Mouse (Mus musculus) cerebral cortex, adult 2 months (tissue): Measurements from ENCODE around the gene Zfp334.

Experiments used
- WGBS: fragments of 180-500 bp; shearing (Covaris S2); methylation state at CpG from one replicate; pipeline ENCODE4 v1.1.7; 2018; 5-methylcytosine and 5-hydroxymethylcytosine counted together

Gene Zfp334

DNA sequence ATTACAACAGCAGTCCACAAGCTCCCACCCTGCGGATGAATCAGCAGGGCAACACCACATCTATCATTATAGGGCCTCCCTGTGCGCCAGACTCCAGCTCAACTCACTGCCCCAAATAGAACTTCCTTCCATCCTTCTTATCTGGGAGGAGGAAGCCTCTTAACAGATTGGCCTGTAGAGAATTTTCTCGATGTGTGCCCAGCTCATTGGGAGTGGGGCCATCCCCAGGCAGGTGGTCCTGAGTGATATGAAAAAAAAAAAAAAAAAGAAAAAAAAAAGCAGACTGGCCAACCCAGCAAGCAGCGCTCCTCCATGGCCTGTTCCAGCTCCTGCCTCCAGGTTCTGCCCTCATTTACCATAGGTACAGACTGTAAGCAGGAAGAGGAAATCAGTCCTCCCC is 12.1 kb downstream of the Zfp334 start:
- 55% methylated on average over 4 of the region's 4 CpGs for WGBS

- WGBS = 57% methylated on average over 5 of the region's 5 CpGs
Measured at GRCm38 (mm10) chr2:165375478-165375877, 12.6 kb downstream of the Zfp334 start.

DNA sequence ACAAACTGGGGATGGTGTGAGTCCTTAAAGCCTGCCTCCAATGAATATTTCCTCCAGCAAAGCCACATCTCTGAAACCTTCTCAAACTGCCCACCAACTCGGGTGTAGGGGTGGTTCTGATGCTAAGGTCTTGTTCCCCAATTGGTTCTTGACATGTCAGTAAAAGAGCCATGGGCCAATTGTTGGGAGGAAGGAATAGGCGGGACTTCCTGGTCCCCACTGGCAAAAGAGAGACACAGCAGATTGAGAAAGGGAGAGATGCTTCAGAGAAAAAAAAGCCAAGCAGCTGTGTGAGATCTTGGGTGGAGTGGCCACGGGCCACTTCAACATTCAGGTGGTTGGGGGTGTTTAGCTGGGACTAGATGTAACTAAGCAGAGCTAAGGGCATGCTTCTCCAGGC is 17.0 kb downstream of the Zfp334 start:
- 44% methylated on average over 3 of the region's 3 CpGs for WGBS

DNA sequence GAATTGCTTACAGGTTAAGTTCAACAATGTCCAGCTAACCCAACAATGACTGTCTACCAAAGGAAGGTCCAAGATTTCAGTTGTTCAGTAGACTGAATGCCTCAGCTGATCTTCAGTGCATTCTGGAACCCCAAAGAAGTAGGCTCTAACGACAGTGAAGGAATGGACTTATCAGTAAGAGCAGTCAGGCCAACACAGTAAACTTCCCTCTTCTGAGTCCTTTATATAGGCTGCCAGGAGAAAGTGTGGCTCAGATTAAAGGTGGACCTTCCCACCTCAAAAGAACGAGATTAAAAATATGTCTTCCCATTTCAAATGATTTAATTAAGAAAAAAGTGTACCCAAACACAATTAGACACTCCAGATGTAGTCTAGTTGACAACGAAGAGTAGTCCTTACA is 17.7 kb downstream of the Zfp334 start:
- WGBS = 66% methylated on average over 3 of the region's 3 CpGs

DNA sequence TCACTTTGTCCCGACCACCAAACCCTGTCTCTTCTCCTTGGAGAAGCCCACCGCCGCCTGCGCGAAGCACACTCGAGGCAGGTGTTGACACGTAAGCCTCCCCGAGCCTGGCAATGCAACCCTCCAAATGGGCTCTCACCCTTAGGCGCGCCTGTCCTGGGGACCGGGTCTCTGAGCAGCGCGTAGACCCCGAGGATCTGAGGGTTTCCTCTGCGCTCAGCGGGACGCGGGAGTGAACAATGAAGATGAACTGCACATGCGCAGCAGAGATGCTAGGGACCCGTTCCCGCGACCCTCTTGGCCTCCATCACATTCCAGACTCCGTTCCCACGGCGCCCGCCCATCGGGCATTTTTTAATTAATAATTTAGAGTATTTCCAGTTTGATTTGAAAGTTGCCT is 19.6 kb downstream of the Zfp334 start, which contains the start of gene Zfp663:
TSS of gene Zfp663 (minus strand) at position 234 of the 400 bp plus-strand sequence.
- WGBS = 1% methylated on average over 27 of the region's 27 CpGs

GRCm38 (mm10) chr2:165367868-165368439 is 20.1 kb downstream of the Zfp334 start:
- 4% methylated on average over 12 of the region's 13 CpGs for WGBS

- WGBS = 30% methylated on average over 6 of the region's 8 CpGs
Measured at GRCm38 (mm10) chr2:165367047-165367520, 21.0 kb downstream of the Zfp334 start.

GRCm38 (mm10) chr2:165364334-165365091 is 23.5 kb downstream of the Zfp334 start:
- WGBS = 11% methylated on average over 21 of the region's 21 CpGs

DNA sequence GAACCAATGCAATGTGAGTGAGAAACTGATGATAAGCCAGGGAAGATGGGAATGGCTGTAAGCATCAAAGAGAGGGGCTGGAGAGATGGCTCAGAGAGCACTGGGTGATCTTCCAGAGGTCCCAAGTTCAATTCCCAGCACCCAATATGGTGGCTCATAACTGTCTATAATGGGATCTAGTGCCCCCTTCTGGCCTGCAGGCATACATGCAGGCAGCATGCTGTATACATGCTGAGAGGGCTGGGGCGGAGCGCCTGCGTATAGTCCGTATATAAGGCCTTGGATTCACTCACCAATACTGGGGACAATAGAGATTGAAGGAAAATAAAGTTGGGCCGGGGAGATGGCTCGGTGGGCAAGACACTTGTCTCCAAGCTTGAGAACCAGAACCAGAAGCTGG is 24.8 kb downstream of the Zfp334 start:
- 89% methylated on average over 6 of the region's 6 CpGs for WGBS

DNA sequence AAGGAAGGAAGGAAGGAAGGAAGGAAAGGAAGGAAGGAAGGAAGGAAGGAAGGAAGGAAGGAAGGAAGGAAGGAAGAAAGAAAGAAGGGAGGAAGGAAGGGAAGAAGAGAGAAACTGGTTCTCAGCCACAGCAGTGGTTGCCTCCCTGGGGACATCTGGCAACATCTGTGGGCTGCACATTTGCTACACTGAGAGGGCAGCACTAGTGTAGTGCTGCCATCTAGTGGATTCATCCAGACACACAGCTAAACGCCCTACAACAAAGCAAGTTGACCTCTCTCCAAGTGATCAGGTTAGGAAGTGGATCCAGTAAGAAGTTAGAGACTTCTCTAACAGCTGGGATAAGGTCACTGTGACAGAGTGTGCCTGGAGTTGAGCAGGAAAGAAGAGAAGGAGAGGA is 27.2 kb downstream of the Zfp334 start:
- WGBS = 4% methylated on average over 1 of the region's 1 CpGs

DNA sequence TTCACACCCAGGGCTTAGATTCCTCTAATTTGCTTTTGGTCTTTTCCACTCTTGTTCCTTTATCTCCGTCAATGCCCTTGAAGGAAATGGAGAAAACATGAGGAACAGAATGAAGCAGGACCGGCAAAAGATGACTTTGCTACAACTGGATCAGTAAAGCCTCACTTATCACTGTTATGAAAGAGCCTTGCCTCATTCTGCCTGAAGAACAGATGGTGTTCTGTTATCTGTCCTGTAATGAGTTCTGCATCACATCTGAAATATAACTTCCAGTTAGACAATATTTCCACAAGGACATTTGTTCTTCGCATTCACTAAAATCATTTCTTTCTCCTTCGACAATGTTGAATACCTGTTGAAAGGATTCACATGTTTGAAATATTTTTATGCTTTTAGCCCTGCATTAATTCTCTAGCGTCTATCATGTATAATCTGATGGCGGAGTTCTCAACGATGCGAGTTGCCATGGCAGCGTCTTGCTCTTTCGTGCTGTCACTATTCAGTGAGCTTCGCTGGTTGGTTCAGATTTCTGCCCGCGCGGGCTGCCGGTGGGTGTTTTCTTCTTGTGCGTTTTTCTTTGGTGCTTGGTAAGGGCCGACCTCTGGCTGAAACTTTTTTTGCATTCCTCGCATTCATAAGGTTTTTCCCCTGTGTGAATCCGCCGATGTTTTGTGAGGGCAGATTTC is 36.1 kb downstream of the Zfp334 start:
- WGBS = 52% methylated on average over 20 of the region's 20 CpGs

- WGBS = 15% methylated on average over 8 of the region's 8 CpGs
Measured at GRCm38 (mm10) chr2:165349466-165349865, 38.6 kb downstream of the Zfp334 start.

DNA sequence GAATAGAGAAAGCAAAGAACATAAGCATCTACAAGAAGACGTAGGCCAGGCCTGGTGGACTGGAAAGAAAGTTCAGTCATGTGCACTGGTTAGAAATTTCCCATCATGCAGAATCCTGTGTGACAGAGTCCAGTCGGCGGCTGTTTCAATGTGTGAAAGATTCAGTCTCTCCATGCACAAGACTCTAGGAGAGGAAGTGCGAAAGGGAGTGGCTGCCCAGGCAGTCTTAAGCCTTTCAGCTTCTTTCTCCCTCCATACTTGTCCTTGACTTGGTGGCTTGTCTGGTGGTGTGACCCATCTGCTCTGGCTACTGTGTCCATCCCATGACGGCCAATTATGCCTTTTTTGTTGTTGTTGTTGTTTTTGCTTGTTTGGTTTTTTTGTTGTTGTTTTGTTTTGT is 41.9 kb downstream of the Zfp334 start:
- whole genome bisulfite sequencing = 92% methylated on average over 5 of the region's 5 CpGs

DNA sequence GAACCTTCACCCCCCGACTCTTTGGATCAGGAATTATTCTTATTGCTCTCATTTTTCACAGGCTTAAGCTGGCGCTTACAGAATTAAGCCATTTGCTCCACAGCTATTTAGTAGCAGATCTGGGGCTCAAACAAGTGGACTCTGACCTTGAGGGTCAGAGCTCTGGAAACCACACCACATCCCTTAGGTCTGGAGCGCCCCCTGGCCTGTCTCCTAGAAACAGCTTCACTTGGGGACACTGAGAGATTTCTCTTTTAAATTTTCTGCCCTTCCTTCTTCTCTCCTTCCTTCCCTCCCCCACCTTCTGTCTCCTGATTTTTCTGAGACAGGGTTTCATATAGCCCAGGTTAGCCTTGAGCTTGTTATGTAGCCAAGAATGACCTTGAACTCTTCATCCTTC is 50.9 kb downstream of the Zfp334 start:
- WGBS = 51% methylated on average over 3 of the region's 3 CpGs

GRCm38 (mm10) chr2:165332610-165333210 is 55.3 kb downstream of the Zfp334 start:
- 50% methylated on average over 14 of the region's 14 CpGs for WGBS

DNA sequence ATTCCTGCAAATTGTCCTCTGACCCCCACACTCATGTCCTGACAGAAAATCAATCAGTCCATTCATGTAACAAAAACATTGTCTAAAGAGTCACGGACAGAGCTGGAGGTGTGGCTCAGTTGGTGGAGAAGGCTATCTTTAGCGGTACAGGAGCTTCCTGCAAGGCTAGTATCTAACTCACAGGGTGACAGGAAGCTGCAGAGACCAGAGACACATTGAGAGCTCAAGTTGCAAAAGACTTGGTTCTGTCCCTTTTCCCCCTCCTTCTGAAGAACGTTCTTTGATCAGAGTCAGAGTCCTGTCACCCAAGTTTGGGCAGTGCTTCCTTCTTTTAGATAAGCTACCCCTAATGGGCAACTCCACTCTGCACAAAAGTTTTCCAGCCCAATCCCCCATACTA is 58.4 kb downstream of the Zfp334 start:
- WGBS = 65% methylated on average over 3 of the region's 3 CpGs

- 83% methylated on average over 5 of the region's 5 CpGs for WGBS
Measured at GRCm38 (mm10) chr2:165328746-165329145, 59.3 kb downstream of the Zfp334 start.

DNA sequence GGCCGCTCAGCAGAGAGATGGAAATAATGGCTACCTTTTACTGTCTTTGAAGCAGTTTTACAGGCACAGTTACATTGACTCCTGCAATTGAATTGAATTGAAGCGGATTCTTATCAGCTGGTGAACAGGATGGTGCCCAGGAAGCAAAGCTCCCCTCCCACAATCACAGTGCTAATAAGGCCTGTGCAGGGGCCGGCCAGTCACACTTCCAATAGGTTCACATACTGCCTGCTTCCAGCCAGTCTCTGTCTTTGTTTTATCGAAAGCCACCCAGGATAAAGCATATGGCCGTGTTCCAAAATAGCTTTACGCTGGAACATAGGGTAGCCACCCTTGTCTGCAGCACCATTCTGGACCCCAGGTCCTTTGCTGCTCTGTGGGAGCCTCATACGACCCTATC is 60.7 kb downstream of the Zfp334 start:
- 41% methylated on average over 7 of the region's 7 CpGs for WGBS

- under 1% methylated on average over 55 of the region's 55 CpGs for WGBS
Measured at GRCm38 (mm10) chr2:165326304-165327190, 61.5 kb downstream of the Zfp334 start, which contains the start of gene Elmo2. Gene Elmo2, minus strand, starts transcription at chr2:165326479.

DNA sequence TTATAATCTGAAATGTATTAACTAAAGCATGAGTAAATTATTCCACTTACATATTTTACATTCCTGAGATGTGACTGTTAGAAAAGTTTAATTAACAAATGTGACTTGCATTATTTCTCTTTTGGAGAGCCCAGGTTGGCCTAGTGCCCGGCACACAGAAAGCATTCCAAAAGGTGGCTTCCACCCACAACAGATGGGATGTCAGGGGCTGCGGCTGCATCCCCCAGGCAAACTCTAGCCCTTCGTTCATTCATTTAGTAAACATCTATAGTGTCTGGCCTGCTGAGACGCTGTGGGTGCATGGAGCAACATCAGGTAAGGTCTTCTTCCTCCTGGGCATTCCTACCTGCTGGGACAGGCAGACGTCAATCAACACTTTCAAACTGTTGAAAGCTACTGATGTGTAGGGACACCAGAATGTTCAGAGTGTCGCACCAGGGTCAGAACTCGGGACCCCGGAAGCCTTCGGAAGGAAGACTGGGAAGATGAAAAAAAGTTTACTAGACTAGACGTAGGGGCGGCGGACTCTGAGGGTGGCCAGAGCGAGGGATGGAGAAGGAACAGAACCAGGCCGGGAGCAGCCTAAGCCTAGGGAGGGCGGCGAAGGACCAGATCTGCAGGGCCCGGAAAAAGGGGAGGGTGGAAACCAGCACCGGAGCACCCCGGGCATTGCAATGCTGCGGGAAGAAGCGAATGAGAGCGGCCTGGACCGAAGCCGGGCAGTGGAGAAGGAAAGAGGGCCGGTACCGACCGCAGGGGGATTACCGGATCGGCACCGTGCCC is 62.3 kb downstream of the Zfp334 start:
- under 1% methylated on average over 30 of the region's 30 CpGs for WGBS
